Mouse (Mus musculus): ENCODE measurements around the gene Tgm2.

GRCm38 (mm10) chr2:158161761-158162160, 15.5 kb upstream of the Tgm2 start:
- TF ChIP-seq POLR2A (IDR thresholded peaks at IDR 0.05; ENCODE audit: extremely low read depth, insufficient read depth, low read length) (no peak), CTCF (IDR thresholded peaks at IDR 0.05; ENCODE audit: extremely low read depth, insufficient read depth, low read length) (no peak)
